Mouse (Mus musculus) layer of hippocampus, postnatal 36 days (tissue): ENCODE measurements around the gene Timm13. TPM values are rescaled to one million over a fixed set of nuclear protein-coding genes. Genes with fewer than 3 reads are reported as not detected.
A peak's percentile ranks its signal among the peaks of the same experiment; 100 is the strongest.

Experiments
- DNase-seq, 2 experiments: peaks; one replicate each; pipeline ENCODE4 v3.0.0; 2022
- total RNA-seq, 2 experiments: library from RNA; stranded (reverse); gene quantifications; 2 replicates each; pipeline ENCODE4 v1.2.3; 2021

The Timm13 gene
- total RNA-seq, 2 experiments from 2014 or later, result 142 to 144 TPM

DNA sequence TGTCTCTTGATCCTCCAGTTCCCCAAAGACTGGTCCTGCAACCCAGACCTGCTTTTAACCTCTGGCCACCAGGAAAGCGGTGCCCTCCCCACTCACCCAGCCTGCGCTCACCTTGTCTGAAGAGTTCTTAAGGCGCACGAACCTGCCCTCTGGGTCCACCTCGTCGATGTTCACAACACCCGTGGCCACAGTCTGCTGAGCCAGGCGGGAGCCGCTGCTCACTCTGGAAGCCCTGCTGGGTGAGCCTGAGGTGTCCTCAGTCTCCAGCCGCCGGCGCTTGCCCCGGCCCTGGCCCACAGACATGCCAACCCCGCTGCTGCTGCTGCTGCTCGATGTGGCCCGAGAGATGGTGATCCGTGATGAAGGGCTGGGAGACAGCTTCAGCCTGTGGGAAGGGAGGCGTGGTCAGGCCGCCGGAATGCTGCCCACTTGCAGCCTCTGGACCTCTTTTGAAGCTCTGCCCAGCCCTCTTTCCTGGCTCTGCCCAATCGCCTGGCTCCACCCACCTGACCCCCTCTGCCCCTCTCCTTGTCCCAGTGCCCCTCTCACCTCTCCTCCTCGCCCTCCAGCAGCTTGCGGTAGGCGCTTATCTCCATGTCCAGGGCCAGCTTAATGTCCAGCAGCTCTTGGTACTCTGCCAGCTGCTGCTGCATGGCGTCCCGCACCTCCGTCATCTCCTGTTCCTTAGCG is 3.4 kb upstream of the Timm13 start:
- no peak for DNase-seq

DNA sequence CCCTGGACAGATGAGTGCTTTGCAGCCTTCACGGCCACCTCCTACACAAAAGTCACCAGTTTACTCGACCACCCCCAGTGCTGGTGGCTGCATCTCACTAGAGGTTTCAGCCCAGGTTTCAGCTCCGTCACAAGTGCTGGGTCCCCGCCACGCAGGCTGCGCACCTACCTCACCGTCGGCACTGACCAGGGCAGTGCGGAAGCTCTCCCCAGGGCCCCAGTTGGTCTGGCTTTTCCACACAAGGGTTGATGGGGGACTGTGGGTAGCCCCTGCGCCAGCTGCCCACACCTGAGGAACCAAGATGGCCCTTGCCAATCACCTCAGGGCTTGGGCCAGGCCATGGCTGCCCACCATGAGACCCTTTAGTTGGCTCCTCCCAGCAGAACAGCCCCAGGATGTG is 2.5 kb upstream of the Timm13 start:
- DNase-seq, result no peak

DNA sequence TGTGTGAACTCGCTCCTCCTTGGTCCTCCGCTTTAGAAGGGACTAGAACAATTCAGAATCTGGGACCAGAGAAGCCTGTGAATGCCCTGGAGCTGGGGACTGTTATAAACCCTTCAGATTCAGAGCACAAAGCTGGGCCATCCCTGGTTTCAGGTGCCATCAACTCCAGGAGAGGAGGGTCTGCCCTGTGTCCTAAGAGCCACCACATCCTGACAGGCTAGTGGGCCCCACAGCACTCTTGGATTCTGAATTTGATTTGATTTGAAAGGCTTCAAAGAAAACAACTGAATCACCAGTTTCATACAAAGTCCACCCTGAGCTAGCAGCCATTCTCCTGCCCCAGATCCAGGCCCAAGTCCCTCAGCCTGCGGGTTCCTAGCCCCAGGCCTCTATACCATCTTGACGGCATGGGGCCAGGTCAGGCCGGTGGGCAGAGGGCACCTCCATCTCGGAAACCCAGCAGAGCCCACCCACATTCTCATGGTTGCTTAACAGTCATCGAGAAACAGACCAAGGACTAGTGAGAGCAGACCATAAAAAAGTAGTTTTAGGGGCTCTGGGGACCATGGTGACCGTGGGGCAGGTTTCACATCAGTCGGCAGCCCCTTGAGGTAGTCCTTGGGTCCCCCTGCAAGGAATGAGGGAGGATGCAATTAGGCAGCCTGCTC is 1.6 kb upstream of the Timm13 start:
- no peak for DNase-seq

GRCm38 (mm10) chr10:80901409-80902272 is 872 bp upstream of the Timm13 start:
- no peak for DNase-seq

DNA sequence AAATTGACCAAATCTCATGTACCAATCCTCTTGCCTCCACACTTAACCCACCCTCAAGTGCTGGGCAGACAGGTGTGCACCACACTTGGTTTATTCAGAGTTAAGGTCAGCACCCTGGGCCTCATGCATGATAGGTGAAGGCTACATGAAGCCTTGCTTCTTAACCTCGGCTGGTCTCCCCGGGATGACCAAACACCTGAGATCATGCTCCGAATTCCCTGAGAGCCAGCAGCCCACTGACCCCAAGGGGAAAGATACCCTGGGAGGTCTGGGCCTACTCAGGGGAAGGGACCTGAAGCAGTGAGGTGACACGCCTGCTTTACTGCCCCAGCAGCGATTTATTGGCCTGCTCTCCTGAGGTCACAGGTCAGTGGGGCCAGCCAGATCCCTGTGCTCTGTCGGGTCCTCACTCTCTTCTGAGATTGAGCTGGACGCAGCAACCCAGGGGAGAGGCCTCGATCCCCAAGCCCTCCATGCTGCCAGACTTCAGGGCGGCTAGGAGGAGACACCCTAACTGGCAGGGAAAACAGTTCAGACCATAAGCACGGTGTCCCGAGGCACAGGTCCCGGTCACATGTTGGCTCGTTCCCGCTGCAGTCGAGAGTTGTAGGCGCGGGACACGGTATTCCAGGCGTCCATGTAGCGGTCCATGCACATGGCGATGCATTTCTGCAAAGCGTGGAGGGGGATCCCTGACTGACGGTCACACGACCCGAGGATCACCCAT is 1.0 kb downstream of the Timm13 start:
- DNase-seq, result no peak

- no peak for DNase-seq
Measured at GRCm38 (mm10) chr10:80899074-80899473, 1.7 kb downstream of the Timm13 start.

DNA sequence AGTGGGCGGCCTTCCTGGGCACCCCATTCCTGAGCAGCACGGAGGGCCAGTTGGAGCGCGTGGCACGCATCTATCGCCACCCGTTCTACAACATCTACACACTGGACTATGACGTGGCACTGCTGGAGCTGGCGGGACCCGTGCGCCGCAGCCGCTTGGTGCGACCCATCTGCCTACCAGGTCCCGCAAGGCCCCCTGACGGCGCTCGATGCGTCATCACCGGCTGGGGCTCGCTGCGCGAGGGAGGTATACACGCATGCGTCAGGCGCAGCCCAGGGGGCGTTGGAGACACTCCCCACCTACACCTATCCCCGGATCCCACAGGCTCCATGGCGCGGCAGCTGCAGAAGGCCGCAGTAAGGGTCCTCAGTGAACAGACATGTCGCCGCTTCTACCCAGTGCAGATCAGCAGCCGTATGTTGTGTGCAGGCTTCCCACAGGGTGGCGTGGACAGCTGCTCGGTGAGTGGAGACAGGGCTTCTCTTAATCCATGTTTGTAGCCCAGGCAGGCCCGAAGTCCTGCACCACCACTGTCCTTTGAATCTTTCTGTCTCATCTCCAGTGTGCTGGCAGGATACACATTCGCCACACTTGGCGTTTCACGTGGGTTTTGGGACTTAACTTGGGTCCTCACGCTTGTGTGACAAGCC is 2.8 kb downstream of the Timm13 start:
- DNase-seq, result peak; percentile 71 to 77

GRCm38 (mm10) chr10:80896581-80897485 is 3.9 kb downstream of the Timm13 start:
- DNase-seq, result no peak

DNA sequence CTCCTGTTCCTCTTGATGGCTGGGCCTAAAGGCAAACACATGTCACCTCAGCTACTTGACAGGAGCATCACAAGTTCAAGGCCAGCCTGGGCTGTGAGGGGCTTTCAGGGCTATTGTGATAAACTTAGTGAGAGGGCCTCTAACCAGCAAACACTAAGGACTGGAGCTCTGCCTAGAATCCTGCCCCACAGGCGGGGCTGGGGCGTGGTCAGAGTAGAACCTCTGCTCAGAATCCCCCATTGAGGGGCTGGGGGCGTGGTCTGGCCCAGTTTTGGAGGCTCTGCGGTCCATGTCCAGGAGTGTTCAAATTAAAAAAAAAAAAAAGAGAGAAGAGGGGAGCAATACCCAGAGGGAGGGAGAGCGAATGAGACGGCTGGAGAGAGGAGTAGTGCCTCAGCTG is 5.1 kb downstream of the Timm13 start:
- no peak for DNase-seq

DNA sequence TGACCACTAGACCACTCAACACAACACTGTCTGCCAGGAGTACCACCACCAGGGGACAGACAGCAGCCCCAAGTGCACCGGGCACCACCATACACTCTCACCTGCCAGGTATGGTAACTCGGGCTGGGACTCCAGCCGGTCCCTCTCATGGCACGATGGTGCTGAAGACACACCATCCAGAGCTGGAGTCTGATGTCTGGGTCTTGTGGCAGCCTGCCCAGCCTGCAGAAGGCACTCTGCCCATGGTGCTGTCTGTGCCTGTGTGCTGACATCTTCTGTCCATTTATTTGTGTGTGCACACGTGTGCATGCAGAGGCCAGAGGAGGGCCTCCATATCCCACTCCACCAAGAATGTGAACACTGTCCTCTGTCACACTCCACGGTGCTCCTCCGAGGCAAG is 5.7 kb downstream of the Timm13 start:
- DNase-seq, result no peak

GRCm38 (mm10) chr10:80887181-80887580 is 13.6 kb downstream of the Timm13 start:
- no peak for DNase-seq

- no peak for DNase-seq
Measured at GRCm38 (mm10) chr10:80881301-80881700, 19.5 kb downstream of the Timm13 start.

GRCm38 (mm10) chr10:80880901-80881300 is 19.9 kb downstream of the Timm13 start:
- no peak for DNase-seq

DNA sequence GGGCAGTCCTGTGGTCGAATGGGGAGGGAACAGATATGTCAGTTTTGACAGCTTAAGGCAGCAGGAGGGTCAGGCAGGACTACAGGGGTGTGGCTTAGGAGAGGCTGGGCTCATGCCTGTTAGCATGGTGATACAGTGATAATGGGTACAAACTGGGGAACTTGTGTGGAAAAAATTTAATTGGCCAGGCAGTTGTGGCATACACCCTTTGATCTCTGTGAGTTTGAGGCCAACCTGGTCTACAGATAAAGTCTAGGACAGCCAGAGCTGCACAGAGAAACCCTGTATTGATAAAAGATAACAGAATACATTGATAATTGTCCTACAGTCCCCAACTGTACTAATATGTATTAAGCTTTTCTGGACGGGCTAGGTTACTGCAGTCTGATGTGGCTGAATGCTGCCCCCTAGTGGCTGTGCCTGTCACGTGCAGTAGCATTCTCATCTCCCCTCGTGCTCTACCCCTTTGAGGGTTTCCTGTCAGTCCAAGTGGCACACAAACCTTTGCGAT is 20.6 kb downstream of the Timm13 start:
- DNase-seq, result peak; percentile 47 to 59

GRCm38 (mm10) chr10:80876594-80876993 is 24.2 kb downstream of the Timm13 start:
- DNase-seq, result no peak

GRCm38 (mm10) chr10:80876028-80876427 is 24.7 kb downstream of the Timm13 start:
- DNase-seq, result peak in 1 of 2 experiments; percentile 50

DNA sequence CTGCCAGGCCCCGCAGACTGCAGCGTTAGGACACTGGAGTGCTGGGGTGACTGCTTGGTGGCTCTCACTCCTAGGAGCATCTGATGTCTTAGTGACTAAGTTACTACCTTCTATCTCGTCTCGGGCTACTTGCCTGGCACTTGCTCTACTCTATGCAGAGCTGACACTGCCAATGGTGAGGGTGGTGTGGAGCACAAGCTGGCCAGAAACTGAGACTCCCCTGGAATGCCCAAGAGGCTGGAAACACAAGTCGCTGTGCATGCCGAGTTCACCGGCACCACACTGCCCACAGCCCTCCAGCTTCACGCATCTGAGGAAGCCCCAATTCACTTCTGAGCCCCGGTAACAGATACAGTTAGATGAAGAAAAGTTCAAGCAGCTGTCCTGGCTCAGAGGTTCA is 26.7 kb downstream of the Timm13 start:
- no peak for DNase-seq

DNA sequence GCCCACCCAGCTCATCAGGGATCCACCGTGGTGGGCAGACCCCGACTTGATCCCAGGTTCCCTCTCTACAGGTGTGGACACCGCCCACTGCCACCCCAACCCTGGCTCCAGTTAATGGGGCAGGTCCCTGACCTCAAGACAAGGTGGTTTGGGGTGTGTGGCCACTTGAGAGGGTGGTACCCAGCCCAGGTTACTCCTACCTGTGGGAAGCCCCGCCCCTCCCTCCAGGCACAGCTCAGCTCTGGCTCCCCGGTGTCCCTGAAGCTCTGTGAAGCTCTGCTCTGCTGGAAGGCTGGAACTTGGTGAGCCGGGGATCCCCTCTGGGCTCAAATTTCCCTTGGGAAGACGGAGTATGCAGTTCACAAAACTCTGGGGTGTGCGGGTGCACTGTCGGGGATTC is 29.2 kb downstream of the Timm13 start, which contains the start of gene Tmprss9:
Gene Tmprss9, plus strand, starts transcription at position 268 of the 400 bp plus-strand sequence.
- no peak for DNase-seq

DNA sequence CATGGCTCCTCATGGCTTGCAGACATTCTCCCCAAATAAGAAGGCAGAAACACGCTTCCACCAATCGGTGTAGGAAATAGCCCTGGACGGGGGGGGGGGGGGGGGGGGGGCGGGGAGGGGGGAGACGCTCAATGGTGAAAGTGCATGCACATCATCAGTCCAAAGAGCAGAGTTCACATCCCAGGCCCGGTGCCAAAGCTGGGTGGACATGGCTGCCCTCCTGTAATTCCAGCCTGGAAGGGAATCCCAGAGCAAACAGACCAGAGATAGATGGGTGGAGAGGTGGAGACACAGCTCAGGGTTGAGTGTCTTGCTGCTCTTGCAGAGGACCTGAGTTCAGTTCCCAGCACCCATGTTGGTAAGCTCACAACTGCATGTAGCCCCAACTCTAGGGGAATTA is 29.8 kb downstream of the Timm13 start:
- DNase-seq, result no peak

DNA sequence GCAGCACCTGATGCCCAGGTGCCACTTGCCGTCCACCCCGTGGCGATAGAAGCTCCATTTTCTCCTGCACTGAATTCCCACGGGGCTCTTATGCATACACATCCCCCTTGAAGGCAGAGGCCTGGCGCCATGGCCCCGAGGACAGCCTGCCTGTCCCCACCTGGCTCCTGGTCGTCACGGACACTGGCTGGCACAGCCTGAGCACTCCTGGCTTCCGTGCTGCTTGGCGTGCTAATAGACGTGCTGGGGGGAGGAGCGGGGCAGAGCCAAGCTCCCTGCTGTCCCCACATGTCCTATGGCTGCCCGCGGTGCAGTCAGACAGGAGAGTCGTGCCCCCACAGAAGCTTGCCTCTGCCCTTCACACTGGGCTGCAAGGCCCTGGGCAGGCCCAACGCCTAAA is 36.3 kb downstream of the Timm13 start:
- DNase-seq, result no peak

DNA sequence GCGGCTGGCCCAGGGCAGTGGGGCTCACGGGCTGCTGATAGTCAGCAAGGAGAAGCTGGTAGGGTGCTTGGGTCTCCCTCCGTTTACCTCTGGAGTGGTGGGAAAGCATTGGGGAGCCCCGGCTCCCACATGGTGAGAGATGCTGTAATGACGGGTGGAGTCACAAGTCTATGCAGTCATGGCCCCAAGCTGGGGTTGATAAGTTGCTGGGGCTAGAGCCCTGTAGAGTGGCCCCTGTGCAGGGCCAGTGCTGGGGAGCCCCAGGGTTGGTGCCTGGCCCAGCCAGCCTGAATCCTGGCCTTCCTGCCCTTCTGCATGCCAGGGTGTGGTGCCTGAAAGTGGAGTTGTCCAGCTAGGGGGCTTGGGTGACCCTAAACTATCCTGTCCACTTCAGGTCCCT is 38.5 kb downstream of the Timm13 start:
- no peak for DNase-seq
